Mouse (Mus musculus) 416B (cell line): Measurements from ENCODE around the gene Sash1.
A peak's percentile ranks its signal among the peaks of the same experiment; 100 is the strongest.
"Not testable (repeated sequence)": the region's sequence is repeated elsewhere in the genome, so short reads cannot be mapped to it uniquely, and the experiment has no call there.

Experiments used
- DNase-seq: peaks from one replicate; pipeline ENCODE4 v3.0.0; 2011; ENCODE audit warnings: low read depth

Gene Sash1

GRCm38 (mm10) chr10:8756604-8757354 lies 129.1 kb downstream of the Sash1 start:
- no peak for DNase-seq

GRCm38 (mm10) chr10:8753377-8753776 lies 132.5 kb downstream of the Sash1 start:
- DNase-seq = no peak

GRCm38 (mm10) chr10:8752436-8752835 lies 133.4 kb downstream of the Sash1 start:
- DNase-seq = no peak

GRCm38 (mm10) chr10:8749537-8749936 lies 136.3 kb downstream of the Sash1 start:
- no peak for DNase-seq

GRCm38 (mm10) chr10:8747450-8748212 lies 138.2 kb downstream of the Sash1 start:
- DNase-seq = no peak

- DNase-seq = no peak
Measured at GRCm38 (mm10) chr10:8746082-8746696, 139.7 kb downstream of the Sash1 start.

- DNase-seq = peak; percentile 24
Measured at GRCm38 (mm10) chr10:8742872-8743271, 143.0 kb downstream of the Sash1 start.

- no peak for DNase-seq
Measured at GRCm38 (mm10) chr10:8741505-8741904, 144.4 kb downstream of the Sash1 start.

GRCm38 (mm10) chr10:8740797-8741196 lies 145.1 kb downstream of the Sash1 start:
- no peak for DNase-seq

- DNase-seq = no peak
Measured at GRCm38 (mm10) chr10:8729387-8730337, 156.2 kb downstream of the Sash1 start.

GRCm38 (mm10) chr10:8719345-8719744 lies 166.5 kb downstream of the Sash1 start:
- no peak for DNase-seq

- DNase-seq = no peak
Measured at GRCm38 (mm10) chr10:8718831-8719230, 167.0 kb downstream of the Sash1 start.

- DNase-seq = no peak
Measured at GRCm38 (mm10) chr10:8717171-8717570, 168.7 kb downstream of the Sash1 start.

GRCm38 (mm10) chr10:8715679-8716284 lies 170.1 kb downstream of the Sash1 start:
- peak; percentile 58 for DNase-seq

- DNase-seq = not testable (repeated sequence)
Measured at GRCm38 (mm10) chr10:8696636-8697035, 189.2 kb downstream of the Sash1 start.

GRCm38 (mm10) chr10:8693996-8694500 lies 191.8 kb downstream of the Sash1 start:
- DNase-seq = no peak

- no peak for DNase-seq
Measured at GRCm38 (mm10) chr10:8693561-8693960, 192.3 kb downstream of the Sash1 start.

GRCm38 (mm10) chr10:8692531-8692930 lies 193.3 kb downstream of the Sash1 start:
- no peak for DNase-seq

GRCm38 (mm10) chr10:8686219-8686618 lies 199.7 kb downstream of the Sash1 start:
- DNase-seq = no peak

GRCm38 (mm10) chr10:8685269-8685668 lies 200.6 kb downstream of the Sash1 start:
- no peak for DNase-seq

GRCm38 (mm10) chr10:8682900-8683299 lies 203.0 kb downstream of the Sash1 start:
- DNase-seq = peak; percentile 58
